Mouse (Mus musculus): ENCODE data around the gene 9130230L23Rik. TPM values are rescaled to one million over a fixed set of nuclear protein-coding genes. Genes with fewer than 3 reads are reported as not detected.

9130230L23Rik gene
- polyA plus RNA-seq, 1 experiment from 2014 or later: not detected

DNA sequence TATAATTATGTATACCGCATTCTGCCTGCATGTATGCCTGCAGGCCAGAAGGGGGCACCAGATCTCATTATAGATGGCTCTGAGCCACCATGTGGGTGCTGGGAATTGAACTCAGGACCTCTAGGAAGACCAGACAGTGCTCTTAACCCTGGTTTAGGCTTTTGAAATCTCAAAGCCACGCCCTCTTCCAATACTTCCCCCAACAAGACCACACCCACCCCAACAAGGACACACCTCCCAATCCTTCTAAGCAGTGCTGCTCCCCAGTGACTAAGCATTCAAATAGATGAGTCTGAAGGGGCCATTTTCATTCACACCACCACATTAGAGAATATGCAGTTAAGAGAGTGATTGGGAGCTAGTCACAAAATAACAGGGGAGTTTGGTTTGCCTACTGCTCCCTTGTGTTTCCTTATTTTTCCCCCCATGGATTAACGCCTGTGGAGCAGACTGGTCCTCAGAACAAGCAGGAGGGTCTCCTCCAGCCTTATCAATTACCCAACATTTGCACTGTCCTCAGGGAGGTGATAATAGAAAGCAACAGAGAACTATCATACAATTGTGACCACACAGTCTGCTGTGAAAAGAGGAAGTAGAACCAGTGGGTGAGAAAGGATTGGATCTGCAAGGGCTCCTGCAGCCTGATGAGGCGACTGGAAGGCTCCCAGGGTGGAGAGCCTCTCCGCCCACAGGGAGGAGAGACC lies 44.0 kb downstream of the 9130230L23Rik start:
- Histone ChIP-seq H3K27ac (no peak overlapping the region), H3K9me3 (no peaks in the 10 kb centered on the region), H3K27me3 (ENCODE audit: poor library complexity, severe bottlenecking) (no peaks in the 10 kb centered on the region), H3K36me3 (replicated peaks) (no peaks in the 10 kb centered on the region), H3K4me1 (peaks cover 11% of the 10 kb centered on the region), H3K4me3 (no peak overlapping the region)
- WGBS: 77% methylated on average over 5 of the region's 5 CpGs
- DNase-seq (ENCODE audit: extremely low spot score, low spot score): no peak

DNA sequence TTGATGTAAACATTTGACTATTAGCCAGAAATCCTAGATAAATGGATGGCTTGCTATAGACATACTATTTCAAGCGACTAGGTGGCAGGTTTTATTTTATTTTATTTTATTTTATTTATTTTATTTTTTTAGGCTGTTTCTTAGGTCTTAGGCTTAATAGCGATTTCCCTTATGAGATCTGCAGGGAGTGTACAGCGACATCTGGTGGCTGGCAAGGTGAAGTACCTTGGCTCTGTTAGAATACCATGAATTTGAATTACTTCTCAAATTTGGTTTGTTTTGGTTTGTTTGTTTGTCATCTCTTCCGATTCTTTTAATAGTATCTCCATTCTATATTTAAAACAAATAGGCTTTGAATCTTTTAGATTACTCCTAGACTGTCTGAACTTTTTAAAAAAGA lies 45.5 kb downstream of the 9130230L23Rik start:
- Histone ChIP-seq H3K4me3 (no peak overlapping the region), H3K9me3 (no peaks in the 10 kb centered on the region), H3K4me1 (peaks cover 14% of the 10 kb centered on the region), H3K27me3 (ENCODE audit: poor library complexity, severe bottlenecking) (no peaks in the 10 kb centered on the region), H3K36me3 (replicated peaks) (no peaks in the 10 kb centered on the region), H3K27ac (no peak overlapping the region)
- 8% methylated on average over 4 of the region's 4 CpGs for WGBS
- no peak for DNase-seq (ENCODE audit: extremely low spot score, low spot score)

DNA sequence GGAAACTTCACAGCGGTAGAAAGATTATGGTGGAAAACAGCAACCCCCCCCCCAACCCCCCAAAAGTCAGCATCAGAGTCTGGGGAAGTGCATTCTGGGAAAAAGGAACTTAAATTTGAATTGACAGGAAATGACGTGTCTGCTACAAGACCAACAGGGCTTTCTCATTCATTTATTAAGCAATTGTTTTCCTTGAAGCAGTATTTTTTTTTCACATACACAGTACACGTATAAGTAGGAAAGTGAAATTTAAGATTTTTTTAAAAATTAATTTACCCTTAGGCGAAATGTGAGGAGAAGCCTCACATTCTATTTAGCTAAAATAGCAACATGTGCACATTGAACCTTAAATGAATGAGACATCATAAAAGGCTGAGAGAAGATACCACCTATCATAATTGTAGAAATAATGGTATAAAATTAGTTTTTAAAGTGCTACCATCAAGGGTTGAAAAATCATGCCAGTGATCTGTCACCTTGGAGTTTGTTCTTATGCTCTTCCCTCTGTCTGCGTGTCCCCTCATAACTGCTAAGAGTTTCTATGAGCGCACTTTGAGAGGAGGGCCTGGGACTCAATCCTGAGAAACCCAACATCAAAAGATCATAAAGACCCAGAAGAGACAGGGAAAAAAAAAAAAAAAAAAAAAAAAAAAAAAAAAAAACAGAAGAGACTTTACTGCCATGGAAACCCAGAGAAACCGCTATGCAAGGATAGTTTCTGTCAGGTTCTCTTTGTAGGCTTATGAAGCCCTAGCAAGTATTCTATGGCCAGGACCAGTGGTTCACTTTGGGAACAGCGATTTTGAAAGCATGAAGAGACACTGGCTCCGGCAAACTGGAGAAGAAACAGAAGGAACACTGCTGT lies 47.7 kb downstream of the 9130230L23Rik start:
- Histone ChIP-seq H3K4me1 (peaks cover 16% of the 10 kb centered on the region), H3K27me3 (ENCODE audit: poor library complexity, severe bottlenecking) (no peaks in the 10 kb centered on the region), H3K4me3 (peak overlapping the region; percentile 49), H3K27ac (peak overlapping the region; percentile 80), H3K9me3 (no peaks in the 10 kb centered on the region), H3K36me3 (replicated peaks) (no peaks in the 10 kb centered on the region)
- no peak for DNase-seq (ENCODE audit: extremely low spot score, low spot score)
- 79% methylated on average over 9 of the region's 9 CpGs for WGBS

DNA sequence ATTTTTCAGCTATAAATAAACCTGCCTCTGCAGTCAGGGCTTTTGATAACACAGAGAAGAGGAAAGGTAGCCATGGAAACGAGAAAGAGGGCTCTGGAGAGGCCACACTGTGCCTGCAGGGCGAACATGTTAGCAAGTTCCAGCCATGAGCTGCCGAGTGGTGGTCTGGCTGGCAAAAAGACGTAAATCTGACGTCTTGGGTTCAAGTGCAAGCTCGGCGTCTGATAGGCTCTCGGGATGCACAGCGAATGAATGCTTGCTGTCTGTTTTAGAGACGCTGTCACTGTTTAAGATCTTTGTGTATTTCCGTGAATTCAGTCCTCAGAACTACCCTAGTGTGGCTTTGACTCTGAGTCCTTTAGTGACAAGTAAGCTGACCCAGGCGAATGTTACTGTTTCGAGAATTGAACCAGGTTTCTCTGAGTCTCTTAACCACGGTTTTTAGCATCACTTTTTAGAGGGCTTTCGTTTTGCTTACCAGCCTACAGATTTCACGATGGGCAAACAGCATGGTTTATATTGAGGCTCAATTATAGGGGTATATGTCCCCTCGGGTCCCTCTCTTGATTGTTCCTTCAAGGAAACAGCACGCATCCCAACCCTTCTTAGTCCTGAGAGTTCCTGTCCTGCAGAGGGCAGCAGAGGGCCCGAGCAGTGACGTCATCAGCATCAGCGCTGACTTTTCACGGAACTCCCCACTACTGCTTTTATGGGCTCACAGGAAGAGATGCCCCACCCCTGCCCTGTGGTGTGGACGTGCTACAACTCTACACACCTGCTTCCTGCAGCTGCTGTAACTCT lies 48.5 kb downstream of the 9130230L23Rik start:
- H3K4me3 ChIP-seq: peak overlapping the region; percentile 49
- H3K9me3 ChIP-seq: no peaks in the 10 kb centered on the region
- no peaks in the 10 kb centered on the region for H3K36me3 ChIP-seq (replicated peaks)
- peak overlapping the region; percentile 80 for H3K27ac ChIP-seq
- peak; percentile 73 for DNase-seq (ENCODE audit: extremely low spot score, low spot score)
- WGBS: 51% methylated on average over 23 of the region's 23 CpGs
- no peaks in the 10 kb centered on the region for H3K27me3 ChIP-seq (ENCODE audit: poor library complexity, severe bottlenecking)
- H3K4me1 ChIP-seq: peaks cover 24% of the 10 kb centered on the region

DNA sequence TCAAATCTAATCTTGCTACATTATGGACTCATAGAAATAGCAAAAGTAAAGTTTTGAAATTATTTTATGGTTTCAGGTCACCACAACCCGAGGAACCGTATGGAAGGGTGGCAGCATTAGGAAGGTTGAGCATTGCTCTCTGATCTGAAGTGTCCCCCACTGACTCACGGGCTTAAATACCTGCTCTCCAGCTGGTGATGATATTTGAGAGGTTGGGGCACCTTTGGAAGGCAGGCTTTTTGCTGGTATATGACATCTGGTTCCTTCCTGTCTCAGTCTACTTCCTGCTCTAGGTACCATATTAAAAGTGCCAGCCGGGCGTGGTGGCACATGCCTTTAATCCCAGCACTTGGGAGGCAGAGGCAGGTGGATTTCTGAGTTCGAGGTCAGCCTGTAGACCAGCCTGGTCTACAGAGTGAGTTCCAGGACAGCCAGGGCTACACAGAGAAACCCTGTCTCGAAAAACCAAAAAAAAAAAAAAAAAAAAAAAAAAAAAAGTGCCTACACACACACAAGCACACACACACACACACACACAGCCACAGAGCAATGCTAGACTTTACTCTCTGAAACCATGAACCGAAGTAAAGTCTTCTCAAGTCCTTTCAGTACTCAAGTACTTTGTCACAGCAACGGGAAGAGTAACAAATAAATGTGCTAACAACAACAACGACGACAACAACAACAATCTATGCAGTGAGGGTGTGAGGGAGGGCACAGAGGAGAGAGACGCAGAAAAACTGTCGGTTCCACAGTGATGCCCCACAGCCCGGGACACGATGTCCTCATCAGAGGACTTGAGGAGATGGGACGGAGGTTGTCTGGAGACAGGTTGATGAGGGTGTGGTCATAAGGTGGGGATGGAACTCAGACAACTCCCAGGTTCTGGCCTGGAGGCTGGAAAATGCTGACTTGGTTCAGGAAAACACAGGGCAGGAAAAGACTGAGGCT lies 49.7 kb downstream of the 9130230L23Rik start:
- WGBS: 95% methylated on average over 16 of the region's 16 CpGs

DNA sequence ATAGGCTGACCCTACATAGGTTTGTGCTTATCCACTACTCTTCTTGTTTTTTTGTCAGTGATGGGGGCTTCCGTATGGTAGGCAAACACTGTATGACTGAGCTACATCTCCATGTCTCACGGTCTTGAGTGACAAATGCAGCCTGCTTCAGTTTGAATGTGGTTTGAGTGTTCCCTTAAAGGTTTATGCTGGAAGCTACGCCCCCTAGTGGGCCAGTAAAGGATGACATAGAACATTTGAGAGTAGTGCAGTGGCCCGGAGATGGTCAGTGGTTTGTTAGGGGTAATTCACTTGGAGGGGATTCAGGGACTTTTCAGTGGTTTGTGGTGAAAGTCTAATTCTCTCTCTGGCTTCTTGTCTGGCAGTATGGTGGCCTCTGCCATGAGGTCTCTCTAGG lies 52.6 kb downstream of the 9130230L23Rik start:
- WGBS: 73% methylated on average over 4 of the region's 4 CpGs
- Histone ChIP-seq H3K27me3 (ENCODE audit: poor library complexity, severe bottlenecking) (no peaks in the 10 kb centered on the region), H3K9me3 (no peaks in the 10 kb centered on the region), H3K4me3 (no peak overlapping the region), H3K27ac (peak overlapping the region; percentile 91), H3K36me3 (replicated peaks) (no peaks in the 10 kb centered on the region), H3K4me1 (peaks cover 36% of the 10 kb centered on the region)
- DNase-seq (ENCODE audit: extremely low spot score, low spot score): no peak

More for the DNA sequence above, 49.7 kb downstream of the 9130230L23Rik start:
- Histone ChIP-seq H3K27me3 (ENCODE audit: poor library complexity, severe bottlenecking) (no peaks in the 10 kb centered on the region), H3K36me3 (replicated peaks) (no peaks in the 10 kb centered on the region), H3K4me3 (no peak overlapping the region), H3K27ac (peak overlapping the region; percentile 80; the same call in 1 of the 2 replicates), H3K9me3 (no peaks in the 10 kb centered on the region), H3K4me1 (peaks cover 35% of the 10 kb centered on the region)
- DNase-seq (ENCODE audit: extremely low spot score, low spot score): no peak

DNA sequence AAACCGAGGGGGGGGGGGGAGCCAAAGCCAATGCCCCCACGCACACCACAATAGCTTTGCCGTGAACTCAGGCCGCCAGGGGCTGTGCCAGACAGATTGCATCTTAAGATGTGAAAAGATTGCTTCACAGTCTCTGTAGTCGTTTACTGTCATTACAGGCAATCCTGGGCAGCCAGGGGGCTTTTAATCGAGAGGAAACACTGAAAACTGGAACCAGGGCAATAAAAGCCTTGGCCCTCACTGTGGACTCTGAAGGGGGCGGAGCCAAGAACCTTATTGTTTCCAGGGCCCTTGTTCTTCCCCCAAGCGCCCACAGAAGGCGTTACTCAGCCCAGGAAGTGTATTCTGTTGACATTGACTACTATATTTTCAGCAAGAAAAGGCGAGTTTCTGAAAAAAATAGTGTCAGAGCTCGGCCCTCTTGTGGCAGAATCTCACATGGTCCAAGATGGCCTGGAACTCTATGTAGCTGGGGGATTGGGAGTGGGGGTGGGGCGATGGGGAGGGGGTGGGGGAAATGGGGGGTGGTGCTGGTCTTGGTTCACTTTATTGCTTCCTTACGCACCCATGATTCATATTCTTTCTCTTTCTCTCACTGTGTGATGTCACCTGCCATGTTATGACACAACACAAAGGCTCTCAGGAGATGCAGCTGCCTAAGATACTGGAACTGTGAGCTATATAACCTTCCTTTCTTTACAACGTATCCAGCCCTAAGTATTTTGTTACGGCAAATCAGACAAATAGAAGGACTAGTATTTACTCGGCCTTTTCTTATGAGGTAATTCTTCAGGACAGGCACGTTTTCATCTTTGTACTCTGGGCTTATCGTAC lies 53.2 kb downstream of the 9130230L23Rik start:
- Histone ChIP-seq H3K4me1 (peaks cover 34% of the 10 kb centered on the region), H3K36me3 (replicated peaks) (no peaks in the 10 kb centered on the region), H3K27ac (peak overlapping the region; percentile 91), H3K9me3 (no peaks in the 10 kb centered on the region), H3K4me3 (peak overlapping the region; percentile 33), H3K27me3 (ENCODE audit: poor library complexity, severe bottlenecking) (no peaks in the 10 kb centered on the region)
- peak; percentile 55 for DNase-seq (ENCODE audit: extremely low spot score, low spot score)
- 55% methylated on average over 18 of the region's 18 CpGs for WGBS

DNA sequence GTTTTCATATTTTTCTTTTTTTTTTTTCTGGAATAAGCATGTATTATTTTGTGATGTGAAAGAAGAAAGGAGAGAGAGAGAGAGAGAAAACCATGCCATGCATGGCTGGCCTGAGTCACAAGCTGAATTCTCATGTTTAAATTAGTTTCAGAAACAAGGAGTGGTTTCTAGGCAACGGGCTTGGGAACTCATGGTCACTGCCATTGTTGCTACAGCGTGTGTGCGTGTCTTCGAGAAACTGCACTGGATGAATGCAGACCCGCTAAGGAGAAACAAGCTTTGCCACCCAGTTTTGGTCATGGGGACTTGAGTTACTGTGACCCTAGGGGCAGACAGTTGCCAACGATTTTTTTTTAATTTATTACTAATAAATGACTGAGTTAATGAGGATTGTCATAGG lies 53.8 kb downstream of the 9130230L23Rik start:
- H3K27me3 ChIP-seq (ENCODE audit: poor library complexity, severe bottlenecking): no peaks in the 10 kb centered on the region
- peak; percentile 74 for DNase-seq (ENCODE audit: extremely low spot score, low spot score)
- 37% methylated on average over 6 of the region's 6 CpGs for WGBS
- H3K27ac ChIP-seq: peak overlapping the region; percentile 91
- peaks cover 27% of the 10 kb centered on the region for H3K4me1 ChIP-seq
- no peaks in the 10 kb centered on the region for H3K36me3 ChIP-seq (replicated peaks)
- peak overlapping the region; percentile 33 for H3K4me3 ChIP-seq
- H3K9me3 ChIP-seq: no peaks in the 10 kb centered on the region

DNA sequence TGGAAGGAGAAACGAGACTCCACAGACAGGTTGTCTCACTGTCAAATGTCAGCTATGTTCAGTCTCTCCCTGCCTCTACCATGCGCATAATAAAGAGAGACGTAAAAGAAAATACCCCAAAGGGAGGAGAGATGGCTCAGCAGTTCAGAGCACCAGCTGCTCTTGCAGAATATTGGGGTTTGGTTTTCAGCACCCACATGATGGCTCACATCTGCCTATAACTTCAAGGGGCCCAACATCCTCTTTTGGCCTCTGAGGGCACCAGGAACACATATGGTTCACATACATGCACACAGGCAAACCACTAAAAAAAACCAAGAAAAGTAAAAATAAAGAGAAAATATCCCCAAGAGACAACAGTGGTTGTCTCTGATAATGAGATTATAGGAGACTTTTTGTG lies 54.3 kb downstream of the 9130230L23Rik start:
- Histone ChIP-seq H3K4me3 (no peak overlapping the region), H3K27ac (peak overlapping the region; percentile 91), H3K27me3 (ENCODE audit: poor library complexity, severe bottlenecking) (no peaks in the 10 kb centered on the region), H3K9me3 (no peaks in the 10 kb centered on the region), H3K4me1 (peaks cover 23% of the 10 kb centered on the region), H3K36me3 (replicated peaks) (no peaks in the 10 kb centered on the region)
- 72% methylated on average over 3 of the region's 3 CpGs for WGBS
- DNase-seq (ENCODE audit: extremely low spot score, low spot score): no peak

DNA sequence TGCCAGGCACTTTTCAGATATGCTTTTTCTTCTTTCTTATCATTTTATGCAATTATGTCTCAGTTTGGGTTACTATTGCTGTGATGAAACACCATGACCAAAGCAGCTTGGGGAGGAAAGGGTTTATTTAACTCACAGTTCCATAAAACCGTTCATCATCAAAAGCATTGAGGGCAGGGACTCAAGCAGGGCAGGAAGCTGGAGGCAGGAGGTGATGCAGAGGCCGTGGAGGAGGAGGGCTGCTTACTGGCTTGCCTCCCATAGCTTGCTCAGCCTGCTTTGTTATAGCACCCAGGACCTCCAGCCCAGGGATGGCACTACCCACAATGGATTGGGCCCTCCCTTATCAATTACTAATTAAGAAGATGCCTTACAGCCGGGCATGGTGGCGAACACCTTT lies 62.9 kb downstream of the 9130230L23Rik start:
- no peaks in the 10 kb centered on the region for H3K36me3 ChIP-seq (replicated peaks)
- H3K4me3 ChIP-seq: no peak overlapping the region
- WGBS: 73% methylated on average over 4 of the region's 4 CpGs
- no peaks in the 10 kb centered on the region for H3K27me3 ChIP-seq (ENCODE audit: poor library complexity, severe bottlenecking)
- no peak for DNase-seq (ENCODE audit: extremely low spot score, low spot score)
- H3K27ac ChIP-seq: no peak overlapping the region
- no peaks in the 10 kb centered on the region for H3K9me3 ChIP-seq
- 0 out of 2 replicates have a peak, but pooled peaks cover 4% of the 10 kb centered on the region for H3K4me1 ChIP-seq

DNA sequence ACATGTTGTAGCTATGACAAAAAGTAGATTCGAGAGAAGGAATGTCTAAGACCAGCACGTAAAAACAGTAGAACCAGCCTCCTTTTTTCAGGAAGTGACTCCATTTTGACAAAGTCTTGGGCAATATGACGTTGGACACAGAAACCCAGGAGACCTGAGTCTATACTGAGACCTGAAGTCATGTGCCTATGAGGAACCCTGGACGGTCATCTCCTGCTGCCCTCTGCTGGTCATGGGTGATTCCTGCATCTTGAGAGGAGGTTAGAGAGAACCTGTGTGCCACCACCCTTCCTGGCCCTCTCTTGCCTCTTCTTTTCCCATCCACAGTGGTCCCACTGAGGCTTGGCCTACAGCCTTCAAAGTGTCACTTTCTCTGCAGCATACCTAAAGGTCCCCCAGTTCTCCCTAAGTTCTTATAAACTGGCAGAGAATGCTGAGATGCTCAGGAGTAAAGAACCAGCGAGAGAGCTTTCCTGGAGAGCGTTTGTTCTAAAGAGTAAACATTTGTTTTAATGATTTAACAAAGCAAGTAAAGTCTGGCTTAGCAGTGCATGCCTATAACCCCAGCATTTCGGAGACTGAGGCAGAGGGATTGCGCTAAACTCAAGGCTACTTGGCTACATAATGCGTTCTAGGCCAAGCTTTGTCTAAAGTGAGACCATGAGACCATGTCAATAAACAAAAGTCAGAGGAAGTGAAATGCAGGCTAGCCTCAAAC lies 65.9 kb downstream of the 9130230L23Rik start:
- DNase-seq (ENCODE audit: extremely low spot score, low spot score): peak; percentile 79
- Histone ChIP-seq H3K27me3 (ENCODE audit: poor library complexity, severe bottlenecking) (no peaks in the 10 kb centered on the region), H3K27ac (no peak overlapping the region), H3K36me3 (replicated peaks) (no peaks in the 10 kb centered on the region), H3K4me3 (no peak overlapping the region), H3K9me3 (no peaks in the 10 kb centered on the region), H3K4me1 (0 out of 2 replicates have a peak, but pooled peaks cover 4% of the 10 kb centered on the region)
- 59% methylated on average over 9 of the region's 9 CpGs for WGBS
